Mouse (Mus musculus) olfactory bulb, adult 2 months (tissue): ENCODE measurements at regions not wholly inside any gene's neighbourhood (a gene's known extent, or its start where the extent isn't known, plus 50 kb on each side); places are given as distances from the start of the nearest gene placed in this dataset.
A peak's percentile ranks its signal among the peaks of the same experiment; 100 is the strongest.

Source experiments
- H3K27ac ChIP-seq: fragments of 200-500 bp; 2 replicates; pipeline ENCODE4 v1.5.1; 2012; ENCODE audit warnings: low read depth, low read length; ENCODE audit not compliant: insufficient read depth
- H3K4me1 ChIP-seq: fragments of 200-500 bp; 2 replicates; pipeline ENCODE4 v1.6.1; 2012; ENCODE audit warnings: low read length; ENCODE audit not compliant: control insufficient read depth, insufficient read depth
- H3K4me3 ChIP-seq: fragments of 200-500 bp; 2 replicates; pipeline ENCODE4 v1.5.1; 2012; ENCODE audit warnings: mild to moderate bottlenecking, low read depth, low read length, moderate library complexity; ENCODE audit not compliant: insufficient read depth
- CTCF ChIP-seq: fragments of 200-500 bp; IDR thresholded peaks from 2 replicates; pipeline ENCODE4 v1.5.1; 2012; ENCODE audit warnings: low read depth, mild to moderate bottlenecking, low read length, moderate library complexity; ENCODE audit not compliant: insufficient read depth
- POLR2A ChIP-seq: fragments of 200-500 bp; IDR thresholded peaks from 2 replicates; pipeline ENCODE4 v1.6.1; 2012; ENCODE audit warnings: mild to moderate bottlenecking, low read depth, low read length, moderate library complexity; ENCODE audit not compliant: insufficient read depth
- WGBS: fragments of 180-500 bp; shearing (Covaris S2); methylation state at CpG from one replicate; pipeline ENCODE4 v1.1.7; 2018; 5-methylcytosine and 5-hydroxymethylcytosine counted together

DNA sequence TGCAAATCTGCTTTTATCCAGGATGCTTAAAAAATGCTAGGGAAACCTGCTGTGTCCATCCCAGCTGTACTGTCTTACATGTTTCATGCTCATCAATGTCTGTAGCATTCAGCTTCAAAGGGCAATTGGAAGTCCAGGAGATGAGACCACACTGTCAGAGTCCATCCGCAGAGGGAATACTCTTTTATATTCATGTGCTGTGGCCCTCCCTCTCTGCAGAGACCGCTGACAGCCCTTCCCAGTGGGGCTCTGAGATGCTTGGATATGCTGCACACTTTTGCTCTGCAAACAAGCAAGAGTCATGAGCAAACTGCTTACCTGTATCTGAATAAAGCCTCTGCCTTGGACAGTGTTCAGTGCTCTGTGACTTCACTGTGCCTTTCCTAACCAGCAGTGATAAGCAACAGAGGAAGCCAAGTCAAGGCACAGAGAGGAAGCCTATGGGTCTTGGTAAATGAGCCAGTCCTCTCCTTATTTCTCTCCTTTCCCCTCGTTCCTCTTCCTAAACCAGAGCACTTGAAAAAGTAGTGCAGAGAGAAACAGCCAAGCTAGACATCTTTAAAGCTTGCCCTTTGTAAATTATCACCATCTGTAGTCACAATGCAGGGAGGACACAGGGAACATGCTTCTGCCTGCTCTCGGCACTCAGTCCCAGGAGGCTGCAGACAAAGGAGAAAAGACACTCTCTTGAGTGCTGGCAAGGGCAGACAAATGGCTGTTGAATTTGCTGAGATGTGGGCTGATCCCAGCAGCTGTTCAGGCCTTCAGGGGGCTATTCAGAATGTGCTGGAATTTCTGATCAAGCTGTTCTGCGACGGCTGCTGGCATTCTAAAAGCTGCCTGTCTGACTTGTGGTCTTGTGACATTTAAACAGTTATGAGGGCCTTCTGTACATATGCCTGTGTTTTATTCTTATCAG lies 136.2 kb upstream of the Ghitm start:
- Histone ChIP-seq H3K4me1 (no peaks in the 10 kb centered on the region), H3K27ac (no peak overlapping the region), H3K4me3 (no peak overlapping the region)
- WGBS: 48% methylated on average over 6 of the region's 6 CpGs
- no peak for TF ChIP-seq CTCF
- no peak for TF ChIP-seq POLR2A

DNA sequence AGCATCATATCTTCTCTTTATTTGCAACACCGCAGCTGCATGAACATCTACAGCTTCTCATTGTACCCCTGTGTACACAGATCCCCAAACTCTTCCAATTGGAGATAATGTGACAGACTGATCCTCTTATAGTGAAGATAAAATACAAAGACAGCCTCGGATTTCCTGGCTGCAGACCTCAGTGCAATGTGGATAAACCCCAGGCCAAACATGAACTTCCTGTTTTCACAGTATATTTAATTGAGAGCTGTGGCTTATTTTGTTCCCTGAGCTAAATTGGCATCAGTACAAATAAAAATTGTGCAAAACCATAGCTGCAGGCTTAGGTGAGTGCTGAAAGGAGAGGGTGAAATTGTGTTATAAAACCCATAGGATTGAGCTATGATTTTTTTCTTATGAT lies 134.8 kb upstream of the Ghitm start:
- Histone ChIP-seq H3K4me1 (no peaks in the 10 kb centered on the region), H3K4me3 (no peak overlapping the region), H3K27ac (no peak overlapping the region)
- 68% methylated on average over 2 of the region's 2 CpGs for WGBS
- TF ChIP-seq POLR2A (no peak), CTCF (no peak)

DNA sequence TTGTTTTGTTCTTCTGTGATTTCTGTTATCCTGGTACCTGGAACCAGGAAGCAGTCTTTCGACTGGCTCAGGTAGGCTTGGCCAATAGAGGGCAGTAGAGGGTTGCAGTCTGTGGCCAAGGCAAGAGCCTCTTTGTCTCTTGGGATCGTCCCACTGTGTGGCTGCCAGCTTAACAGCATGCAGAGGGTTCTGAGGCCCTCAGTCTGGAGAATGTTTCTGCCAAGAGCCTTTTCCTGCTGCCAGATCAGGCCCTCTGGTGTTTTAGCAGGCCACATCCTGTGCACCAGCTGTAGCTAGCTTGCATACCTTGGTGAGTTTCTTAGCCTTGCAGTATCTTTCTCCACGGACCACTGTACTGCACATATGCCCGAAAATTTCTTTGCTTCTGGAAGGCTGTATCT lies 103.6 kb upstream of the Ghitm start:
- 21% methylated on average over 4 of the region's 4 CpGs for WGBS
- TF ChIP-seq POLR2A: no peak
- TF ChIP-seq CTCF: peak; percentile 56; the same call in 1 of the 2 replicates
- Histone ChIP-seq H3K4me3 (no peak overlapping the region), H3K4me1 (no peaks in the 10 kb centered on the region), H3K27ac (no peak overlapping the region)

DNA sequence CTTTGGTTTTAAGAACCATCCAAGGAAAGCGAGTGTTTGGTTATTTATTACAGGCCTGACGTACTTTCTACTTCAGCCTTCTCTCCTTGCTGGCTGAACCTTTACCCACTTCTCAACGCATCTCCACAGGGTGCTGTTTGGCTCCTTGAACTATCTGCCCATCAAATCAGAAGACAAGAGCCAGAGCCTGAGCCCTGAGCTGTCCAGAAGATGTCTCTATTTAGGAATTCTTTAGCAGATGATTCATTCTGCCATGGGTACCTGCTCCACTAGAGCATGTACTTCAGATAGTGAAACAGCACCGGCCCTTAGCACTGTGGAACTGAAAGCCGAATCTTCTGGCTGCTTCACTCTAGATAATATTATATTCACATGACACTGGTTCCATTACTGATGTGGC lies 102.1 kb upstream of the Ghitm start:
- H3K4me1 ChIP-seq: no peaks in the 10 kb centered on the region
- 92% methylated on average over 5 of the region's 5 CpGs for WGBS
- TF ChIP-seq POLR2A (no peak), CTCF (no peak)
- H3K4me3 ChIP-seq: no peak overlapping the region
- no peak overlapping the region for H3K27ac ChIP-seq

DNA sequence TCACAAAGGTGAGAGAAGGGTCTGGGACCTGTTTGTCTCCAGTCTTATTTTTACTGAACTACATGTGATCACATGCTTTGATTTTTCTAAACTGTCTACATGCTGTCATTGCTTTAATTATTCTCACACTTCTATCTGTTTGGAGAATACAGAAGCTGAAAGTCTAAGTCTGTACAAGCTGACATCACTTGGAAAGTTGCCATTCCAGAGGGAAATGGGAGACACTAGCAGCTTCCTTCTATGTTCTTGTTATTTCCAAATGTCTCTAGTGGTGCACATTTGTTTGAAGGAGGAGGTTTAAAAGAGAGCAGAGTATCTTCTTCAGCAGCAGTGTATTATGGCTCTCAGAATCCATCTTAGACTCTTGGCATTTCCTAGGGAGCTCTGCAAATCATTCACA lies 73.2 kb upstream of the Ghitm start:
- H3K4me3 ChIP-seq: no peak overlapping the region
- no peak for TF ChIP-seq POLR2A
- no peak for TF ChIP-seq CTCF
- H3K4me1 ChIP-seq: no peaks in the 10 kb centered on the region

DNA sequence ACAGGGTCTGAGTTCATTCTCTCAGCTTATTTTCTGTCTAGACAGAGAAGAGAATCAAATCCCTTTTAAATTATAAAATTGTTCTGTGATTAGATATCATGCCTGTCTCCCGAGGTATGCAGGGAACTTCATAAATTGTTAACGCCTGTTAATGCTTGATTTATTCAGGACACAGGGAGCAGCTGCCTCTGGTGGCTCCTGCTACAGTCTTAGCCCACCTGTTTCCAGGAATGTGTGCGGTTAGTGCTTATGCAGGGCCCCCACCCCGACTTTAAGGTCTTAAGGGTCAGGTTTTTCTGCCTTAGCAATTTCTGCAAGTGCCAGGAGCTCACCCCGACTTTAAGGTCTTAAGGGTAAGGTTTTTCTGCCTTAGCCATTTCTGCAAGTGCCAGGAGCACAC lies 54.7 kb upstream of the Ghitm start:
- no peak overlapping the region for H3K4me3 ChIP-seq
- no peak overlapping the region for H3K27ac ChIP-seq
- H3K4me1 ChIP-seq: no peaks in the 10 kb centered on the region
- WGBS: 78% methylated on average over 5 of the region's 5 CpGs
- TF ChIP-seq CTCF (no peak), POLR2A (no peak)

More for the DNA sequence above, 73.2 kb upstream of the Ghitm start:
- no peak overlapping the region for H3K27ac ChIP-seq
